14 mouse cellular contexts compared by ENCODE assay signal in the genomic region with DNA sequence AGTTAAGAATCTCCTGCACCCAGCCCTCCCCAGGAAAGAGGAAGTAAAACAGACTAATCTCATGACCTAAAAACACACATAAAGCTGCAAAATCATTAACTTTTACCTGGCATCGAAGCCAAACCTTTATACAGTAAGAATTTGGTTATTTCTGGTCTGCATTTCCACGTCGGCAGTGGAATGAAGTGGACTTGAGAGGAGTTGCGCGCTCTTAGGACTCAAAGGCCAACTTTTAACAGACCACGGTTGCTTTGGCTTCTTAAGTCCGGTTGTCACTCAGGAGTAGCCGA.
DNase-seq lines count a peak whose midpoint lies in the region; ATAC-seq and TF ChIP-seq lines count a peak whose summit lies in the region.
"Had no signal": no experiment of that assay in that cellular context is flagged by ENCODE, and none has a peak within 500 bp of the region (broad histone marks: within the 10 kb centered on the region; RNA-seq: fewer than 3 reads in every experiment).

No protein-coding gene starts in this region.

- no peaks in the 10 kb centered on the region for H3K36me3 ChIP-seq in lung, postnatal 0 days (ENCODE audit: insufficient read depth, low read length)
- no peaks in the 10 kb centered on the region for H3K36me3 ChIP-seq in small intestine, adult 2 months (ENCODE audit: control insufficient read depth, insufficient read depth, low read length)
- H3K36me3 ChIP-seq: heart, embryonic 12.5 days; hindbrain, embryonic 13.5 days had no signal

- H3K9me3 ChIP-seq in lung, postnatal 0 days (ENCODE audit: low read length), result no peaks in the 10 kb centered on the region
- H3K9me3 ChIP-seq: heart, embryonic 12.5 days; hindbrain, embryonic 13.5 days; megakaryocyte, embryonic 14.5 days had no signal

- TF ChIP-seq CTCF in lung, postnatal 0 days (IDR thresholded peaks at IDR 0.05), result no peak
- no peak for TF ChIP-seq CTCF in small intestine, adult 2 months (IDR thresholded peaks at IDR 0.05; ENCODE audit: extremely low read depth, insufficient read length, insufficient replicate concordance, low read depth, low read length)

- no peaks in the 10 kb centered on the region for H3K27me3 ChIP-seq in lung, postnatal 0 days (replicated peaks; ENCODE audit: insufficient read depth, low read length)
- no peaks in the 10 kb centered on the region for H3K27me3 ChIP-seq in small intestine, adult 2 months (ENCODE audit: control insufficient read depth, insufficient read depth, low read length)
- H3K27me3 ChIP-seq: CH12.LX; heart, embryonic 12.5 days; hindbrain, embryonic 13.5 days; megakaryocyte, embryonic 14.5 days had no signal

- peak overlapping the region; percentile 59 for H3K27ac ChIP-seq in lung, postnatal 0 days (ENCODE audit: low read length)
- H3K27ac ChIP-seq in brown adipose tissue, adult 24 weeks (replicated peaks; ENCODE audit: low read depth, low read length), result no peak overlapping the region
- peak overlapping the region; percentile 4; the same call in 1 of the 2 replicates for H3K27ac ChIP-seq in small intestine, adult 2 months (ENCODE audit: insufficient read depth, low read depth, low read length)
- H3K27ac ChIP-seq: hindbrain, embryonic 13.5 days had no signal

- 36% methylated on average over 8 of the region's 8 CpGs for WGBS in lung, postnatal 0 days
- WGBS in small intestine, adult 2 months, result 30% methylated on average over 8 of the region's 8 CpGs

- no peak for TF ChIP-seq EP300 in lung, postnatal 0 days (IDR thresholded peaks at IDR 0.05)

- H3K9ac ChIP-seq in lung, postnatal 0 days (replicated peaks; ENCODE audit: low read depth), result no peak overlapping the region
- H3K9ac ChIP-seq: heart, embryonic 12.5 days; hindbrain, embryonic 13.5 days had no signal

- ATAC-seq in lung, postnatal 0 days, result peak; percentile 9; the same call in 1 of the 2 replicates

- H3K4me1 ChIP-seq in lung, postnatal 0 days (ENCODE audit: insufficient read depth, low read depth, low read length), result no peaks in the 10 kb centered on the region; the same call in 1 of the 2 replicates
- peaks cover 5% of the 10 kb centered on the region; the same call in 1 of the 2 replicates for H3K4me1 ChIP-seq in brown adipose tissue, adult 24 weeks (ENCODE audit: control insufficient read depth, insufficient read depth, insufficient read length, low read length)
- H3K4me1 ChIP-seq in small intestine, adult 2 months (ENCODE audit: control insufficient read depth, insufficient read depth, insufficient read length, low read length), result peaks cover 10% of the 10 kb centered on the region
- H3K4me1 ChIP-seq: heart, embryonic 12.5 days; hindbrain, embryonic 13.5 days had no signal

- H3K4me2 ChIP-seq in lung, postnatal 0 days (replicated peaks; ENCODE audit: low read depth, low read length), result peak overlapping the region; percentile 6
- H3K4me2 ChIP-seq: heart, embryonic 12.5 days; hindbrain, embryonic 13.5 days had no signal

- peak; percentile 53 for DNase-seq in lung, postnatal 0 days (ENCODE audit: low spot score)
- DNase-seq in lung, postnatal 14 days, result no peak
- DNase-seq in kidney, postnatal 10 days, result peak; percentile 15
- no peak for DNase-seq in urinary bladder, postnatal 25 days (ENCODE audit: low spot score)
- no peak for DNase-seq in left cerebral cortex, adult 11 months (ENCODE audit: low spot score)
- no peak for DNase-seq in ovary, postnatal 14 days (ENCODE audit: low spot score)
- DNase-seq: right cerebral cortex, postnatal 14 days had no signal

- no peak overlapping the region for H3K4me3 ChIP-seq in lung, postnatal 0 days (ENCODE audit: low read depth, low read length)
- H3K4me3 ChIP-seq in brown adipose tissue, adult 24 weeks (ENCODE audit: insufficient read depth, low read depth, low read length), result peak overlapping the region; percentile 5; the same call in 1 of the 2 replicates
- no peak overlapping the region for H3K4me3 ChIP-seq in small intestine, adult 2 months (ENCODE audit: low read depth, low read length)
- H3K4me3 ChIP-seq: erythroblast, embryonic 14.5 days; heart, embryonic 12.5 days; hindbrain, embryonic 13.5 days; megakaryocyte, embryonic 14.5 days had no signal

- no peak for TF ChIP-seq POLR2A in small intestine, adult 2 months (IDR thresholded peaks at IDR 0.05; ENCODE audit: low read depth, low read length)

Comparison
In these comparisons a context has a peak if more than half of its experiments do, and no peak if none do; other contexts are left out.
1. DNase-seq: peak in lung, postnatal 0 days (single experiment) and kidney, postnatal 10 days (single experiment); none in lung, postnatal 14 days (single experiment), urinary bladder, postnatal 25 days (single experiment), left cerebral cortex, adult 11 months (single experiment) and ovary, postnatal 14 days (single experiment).